Mouse (Mus musculus): ENCODE measurements at regions not wholly inside any gene's neighbourhood (a gene's known extent, or its start where the extent isn't known, plus 50 kb on each side); places are given as distances from the start of the nearest gene placed in this dataset.

- TF ChIP-seq CTCF (conservative IDR thresholded peaks at IDR 0.05; ENCODE audit: low read length) = no peak
- no peak for TF ChIP-seq POU5F1 (IDR thresholded peaks at IDR 0.05; ENCODE audit: borderline replicate concordance, low read length)
These were observed 223.6 kb upstream of the Egfl6 start for GRCm38 (mm10) chrX:166809165-166809564.

Data from E14TG2a.4 (cell line).